Mouse (Mus musculus) liver, embryonic 16.5 days (tissue): ENCODE data around the gene Cav3. TPM values are rescaled to one million over a fixed set of nuclear protein-coding genes. Genes with fewer than 3 reads are reported as not detected.

ENCODE experiments used
- ATAC-seq: fragments of 200-750 bp; cut with Nextera tagmentation; 2 replicates; pipeline ENCODE4 v1.8.0; 2017; ENCODE audit warnings: low read depth, mild to moderate bottlenecking, moderate number of reproducible peaks, moderate library complexity
- H3K27ac ChIP-seq: fragments of 300-500 bp; sonication (generic); 2 replicates; pipeline ENCODE4 v1.5.1; 2014; ENCODE audit warnings: mild to moderate bottlenecking, low read length
- H3K27me3 ChIP-seq: fragments of 300-500 bp; sonication (generic); 2 replicates; pipeline ENCODE4 v1.6.1; 2014; ENCODE audit warnings: low read depth, low read length, mixed read lengths; ENCODE audit not compliant: control insufficient read depth, insufficient read depth
- H3K36me3 ChIP-seq: fragments of 300-500 bp; sonication (generic); 2 replicates; pipeline ENCODE4 v1.6.1; 2014; ENCODE audit warnings: mild to moderate bottlenecking; ENCODE audit not compliant: control insufficient read depth, insufficient read depth
- H3K4me1 ChIP-seq: fragments of 300-500 bp; sonication (generic); 2 replicates; pipeline ENCODE4 v1.6.1; 2014; ENCODE audit warnings: low read depth, low read length, mixed read lengths; ENCODE audit not compliant: control insufficient read depth
- H3K4me2 ChIP-seq: fragments of 300-500 bp; sonication (generic); 2 replicates; pipeline ENCODE4 v1.6.1; 2014; ENCODE audit warnings: low read depth, low read length, mixed read lengths
- H3K4me3 ChIP-seq: fragments of 300-500 bp; sonication (generic); 2 replicates; pipeline ENCODE4 v1.5.1; 2014; ENCODE audit warnings: low read depth, mild to moderate bottlenecking, low read length
- H3K9ac ChIP-seq: fragments of 300-500 bp; sonication (generic); 2 replicates; pipeline ENCODE4 v1.6.1; 2014; ENCODE audit warnings: low read depth, low read length
- H3K9me3 ChIP-seq: fragments of 300-500 bp; sonication (generic); replicated peaks from 2 replicates; pipeline ENCODE4 v1.6.1; 2016; ENCODE audit warnings: low read length; ENCODE audit not compliant: control insufficient read depth
- WGBS: fragments of 180-500 bp; shearing (Covaris S2); extraction: QIAGEN DNeasy Blood & Tissue Kit; methylation state at CpG from one replicate; pipeline ENCODE4 v1.1.7; 2014; ENCODE audit not compliant: insufficient replicate concordance; 5-methylcytosine and 5-hydroxymethylcytosine counted together
- polyA plus RNA-seq: library from polyadenylated mRNA; unstranded; fragments of >200 nt; fragmentation: Nextera tagmentation; extraction: Ambion mirVana; gene quantifications from 2 replicates; pipeline ENCODE4 v1.2.1, GENCODE M21; 2015

Gene Cav3
- polyA plus RNA-seq, 1 experiment from 2014 or later, result 2.5 TPM

DNA sequence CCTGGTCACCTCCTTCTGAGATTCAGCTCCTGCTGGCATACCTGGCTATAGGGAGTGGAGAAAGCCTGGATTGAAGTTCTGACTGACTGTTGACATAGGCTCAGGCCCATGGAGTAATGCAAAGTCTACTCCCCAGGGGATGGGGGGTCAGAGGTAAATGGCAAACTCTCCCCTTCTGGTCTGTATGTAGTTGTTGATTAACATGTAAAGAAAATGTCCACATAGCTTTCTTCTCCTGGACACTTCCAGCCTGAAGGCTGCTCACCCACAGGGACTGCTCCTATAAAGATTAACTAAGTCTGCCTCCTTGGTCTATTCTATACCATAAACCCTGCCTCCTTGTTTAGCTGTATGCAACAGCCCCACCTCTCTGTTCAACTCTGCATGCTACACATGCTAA, 6.7 kb downstream of the Cav3 start:
- Histone ChIP-seq H3K9me3 (no peaks in the 10 kb centered on the region), H3K4me2 (no peak overlapping the region), H3K9ac (no peak overlapping the region), H3K36me3 (no peaks in the 10 kb centered on the region), H3K4me3 (no peak overlapping the region), H3K27me3 (no peaks in the 10 kb centered on the region), H3K4me1 (no peaks in the 10 kb centered on the region), H3K27ac (no peak overlapping the region)
- ATAC-seq, result no peak

- 21% methylated on average over 4 of the region's 4 CpGs for WGBS
- no peak overlapping the region for H3K9ac ChIP-seq
- no peaks in the 10 kb centered on the region for H3K4me1 ChIP-seq
- ATAC-seq, result no peak
- H3K4me2 ChIP-seq, result no peak overlapping the region
- H3K36me3 ChIP-seq, result no peaks in the 10 kb centered on the region
- H3K9me3 ChIP-seq, result no peaks in the 10 kb centered on the region
- H3K4me3 ChIP-seq, result no peak overlapping the region
- no peak overlapping the region for H3K27ac ChIP-seq
- no peaks in the 10 kb centered on the region for H3K27me3 ChIP-seq
Observed at GRCm38 (mm10) chr6:112471644-112472043, 12.3 kb downstream of the Cav3 start.

DNA sequence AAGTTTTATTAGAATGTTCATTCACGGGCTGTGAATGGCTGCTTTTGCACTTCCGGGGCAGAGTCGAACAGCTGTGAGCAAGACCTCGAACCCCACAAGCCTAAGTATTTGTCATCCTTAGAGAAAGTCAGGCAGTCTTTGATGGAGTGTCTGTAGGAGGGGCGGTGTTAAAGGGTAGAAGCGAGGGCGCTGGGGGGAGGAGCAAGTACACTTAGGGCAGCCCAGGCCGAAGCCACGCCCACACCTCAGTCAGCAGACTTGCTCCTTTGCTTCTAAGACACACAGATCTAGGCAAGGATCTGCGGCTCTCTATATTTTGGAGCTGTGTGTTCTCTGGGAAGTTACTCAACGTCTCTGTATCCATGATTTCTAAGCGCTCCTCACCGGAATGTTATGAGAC, 20.6 kb downstream of the Cav3 start:
- 42% methylated on average over 13 of the region's 13 CpGs for WGBS
- H3K9ac ChIP-seq, result no peak overlapping the region
- H3K9me3 ChIP-seq, result no peaks in the 10 kb centered on the region
- H3K4me2 ChIP-seq, result no peak overlapping the region
- H3K27ac ChIP-seq, result no peak overlapping the region
- H3K36me3 ChIP-seq, result no peaks in the 10 kb centered on the region
- no peak overlapping the region for H3K4me3 ChIP-seq
- no peaks in the 10 kb centered on the region for H3K4me1 ChIP-seq
- no peak for ATAC-seq
- no peaks in the 10 kb centered on the region for H3K27me3 ChIP-seq

GRCm38 (mm10) chr6:112484316-112484715, 25.0 kb downstream of the Cav3 start:
- no peaks in the 10 kb centered on the region for H3K36me3 ChIP-seq
- H3K9me3 ChIP-seq, result no peaks in the 10 kb centered on the region
- H3K27ac ChIP-seq, result no peak overlapping the region
- no peaks in the 10 kb centered on the region for H3K4me1 ChIP-seq
- no peak for ATAC-seq
- no peak overlapping the region for H3K4me3 ChIP-seq
- WGBS, result 4% methylated on average over 4 of the region's 4 CpGs
- peaks cover 18% of the 10 kb centered on the region for H3K27me3 ChIP-seq
- H3K9ac ChIP-seq, result no peak overlapping the region
- no peak overlapping the region for H3K4me2 ChIP-seq

- ATAC-seq, result no peak
- Histone ChIP-seq H3K4me2 (no peak overlapping the region), H3K4me3 (no peak overlapping the region), H3K36me3 (no peaks in the 10 kb centered on the region), H3K9me3 (no peaks in the 10 kb centered on the region), H3K4me1 (no peaks in the 10 kb centered on the region), H3K27me3 (peaks cover 33% of the 10 kb centered on the region), H3K9ac (no peak overlapping the region), H3K27ac (no peak overlapping the region)
- 54% methylated on average over 5 of the region's 5 CpGs for WGBS
Observed at GRCm38 (mm10) chr6:112487993-112488392, 28.7 kb downstream of the Cav3 start.

- H3K9ac ChIP-seq, result no peak overlapping the region
- 31% methylated on average over 24 of the region's 24 CpGs for WGBS
- no peaks in the 10 kb centered on the region for H3K4me1 ChIP-seq
- ATAC-seq, result no peak
- H3K27me3 ChIP-seq, result peaks cover 33% of the 10 kb centered on the region
- no peak overlapping the region for H3K4me2 ChIP-seq
- no peaks in the 10 kb centered on the region for H3K36me3 ChIP-seq
- H3K9me3 ChIP-seq, result no peaks in the 10 kb centered on the region
- no peak overlapping the region for H3K27ac ChIP-seq
- no peak overlapping the region for H3K4me3 ChIP-seq
Observed at GRCm38 (mm10) chr6:112488821-112489180, 29.5 kb downstream of the Cav3 start.

- no peak for ATAC-seq
- H3K27ac ChIP-seq, result no peak overlapping the region
- WGBS, result 4% methylated on average over 69 of the region's 72 CpGs
- H3K9me3 ChIP-seq, result no peaks in the 10 kb centered on the region
- peak overlapping the region; percentile 13; the same call in 1 of the 2 replicates for H3K4me3 ChIP-seq
- H3K4me2 ChIP-seq, result peak overlapping the region; percentile 11; the same call in 1 of the 2 replicates
- H3K4me1 ChIP-seq, result no peaks in the 10 kb centered on the region
- H3K27me3 ChIP-seq, result peaks cover 33% of the 10 kb centered on the region
- no peaks in the 10 kb centered on the region for H3K36me3 ChIP-seq
- H3K9ac ChIP-seq, result no peak overlapping the region
Observed at GRCm38 (mm10) chr6:112489181-112489909, 30.0 kb downstream of the Cav3 start.

- Histone ChIP-seq H3K27me3 (peaks cover 33% of the 10 kb centered on the region), H3K9me3 (no peaks in the 10 kb centered on the region), H3K4me1 (no peaks in the 10 kb centered on the region), H3K4me3 (peak within 1 kb of the TSS; percentile 42), H3K4me2 (peak within 1 kb of the TSS; percentile 58), H3K9ac (no peak within 1 kb of the TSS), H3K36me3 (no peaks in the 10 kb centered on the region), H3K27ac (no peak within 1 kb of the TSS)
- ATAC-seq, result no peak
- 9% methylated on average over 21 of the region's 24 CpGs for WGBS
Observed at GRCm38 (mm10) chr6:112489910-112490559, 30.7 kb downstream of the Cav3 start, which contains the start of gene Oxtr. Oxtr (minus strand) TSS chr6:112489943.

DNA sequence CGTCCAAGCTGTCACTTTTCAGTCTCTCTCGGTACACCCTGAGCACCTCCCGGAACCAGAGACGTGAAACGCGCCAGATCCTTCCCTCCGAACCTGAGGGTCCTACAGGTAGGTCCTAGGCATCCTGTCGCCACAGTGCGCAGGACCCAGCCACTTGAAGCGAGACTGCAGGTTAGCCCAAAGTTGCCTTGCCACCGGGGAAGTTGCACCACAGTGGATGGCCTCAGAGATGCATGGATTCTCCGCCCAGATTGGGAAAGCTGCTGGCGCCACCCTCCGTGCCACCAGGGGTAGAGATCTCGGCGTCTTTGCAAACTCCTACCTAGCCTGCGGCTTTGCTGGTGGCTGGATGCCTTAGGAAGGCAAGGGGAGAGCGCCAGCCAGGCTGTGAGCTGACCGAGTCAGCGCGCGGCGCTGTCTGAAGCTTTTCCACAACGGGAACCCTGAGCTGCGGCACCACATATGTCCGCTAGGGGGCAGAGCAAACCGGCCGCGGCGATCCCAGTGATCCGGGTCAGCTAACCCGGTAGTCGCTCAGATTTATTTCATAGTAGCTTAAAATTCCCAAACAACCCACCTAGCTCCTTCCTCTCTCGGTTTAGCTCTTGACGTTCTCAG, 31.4 kb downstream of the Cav3 start:
- Histone ChIP-seq H3K36me3 (no peaks in the 10 kb centered on the region), H3K4me3 (peak overlapping the region; percentile 42), H3K4me1 (no peaks in the 10 kb centered on the region), H3K9ac (no peak overlapping the region), H3K27ac (no peak overlapping the region), H3K27me3 (peaks cover 33% of the 10 kb centered on the region), H3K4me2 (peak overlapping the region; percentile 58), H3K9me3 (no peaks in the 10 kb centered on the region)
- WGBS, result 2% methylated on average over 35 of the region's 35 CpGs
- ATAC-seq, result no peak
